Mouse (Mus musculus) Patski (cell line): ENCODE measurements around the gene Ikzf3. TPM values are rescaled to one million over a fixed set of nuclear protein-coding genes. Genes with fewer than 3 reads are reported as not detected.

ENCODE experiments used
- ATAC-seq: fragments of 100-300 bp; one replicate; pipeline ENCODE4 v1.8.0; 2021
- CTCF ChIA-PET: fragments of 350-600 bp; sonication (Branson Sonifier 250); formaldehyde crosslinking; loops from one replicate; lab custom pipeline; 2022; ENCODE audit warnings: inconsistent platforms; lab: Charles Lee
- POLR2A ChIA-PET: fragments of 350-600 bp; sonication (Branson Sonifier 250); formaldehyde crosslinking; loops from one replicate; lab custom pipeline; 2022; ENCODE audit warnings: antibody characterized with exemption, inconsistent platforms; lab: Charles Lee
- DNase-seq: peaks from one replicate; pipeline ENCODE4 v3.0.0-alpha.2; 2011; ENCODE audit warnings: low read depth, low spot score
- H3K27me3 ChIP-seq: fragments of 371-371 bp; one replicate; pipeline ENCODE4 v1.5.1; 2021
- CTCF ChIP-seq: fragments of 100-300 bp; IDR thresholded peaks from one replicate; pipeline ENCODE4 v1.5.1; 2021
- in situ Hi-C: fragments of 300-500 bp; cut with MboI; formaldehyde crosslinking; loops from 3 replicates; pipeline ENCODE4 v1.11.1; 2018; ENCODE audit warnings: low pct_unique_long_range_greater_than_20kb, mixed read lengths
- polyA plus RNA-seq: library from polyadenylated mRNA; unstranded; gene quantifications from one replicate; pipeline ENCODE4 v1.2.3, GENCODE M21; 2021

Ikzf3 gene
- polyA plus RNA-seq, 1 experiment from 2014 or later = not detected

GRCm38 (mm10) chr11:98549363-98549762 lies 3.5 kb upstream of the Ikzf3 start:
- ATAC-seq (no peak), DNase-seq (no peak)
- TF ChIP-seq CTCF = peak; percentile 43
- in situ Hi-C loops = no loop called here
- peaks cover 44% of the 10 kb centered on the region for H3K27me3 ChIP-seq
- POLR2A ChIA-PET = interaction anchor here (0.6 to 0.7 kb wide), 2 partner anchors 37 to 257 kb away, joined by 3 to 4 read pairs; no protein-coding TSS in a partner anchor
- CTCF ChIA-PET = interaction anchor here (1.2 kb wide), 1 partner anchor 57 kb away, joined by 4 read pairs; no protein-coding TSS in a partner anchor

GRCm38 (mm10) chr11:98547308-98547693 lies 1.5 kb upstream of the Ikzf3 start:
- ChIA-PET POLR2A (no interaction called here), CTCF (no interaction called here)
- in situ Hi-C loops = no loop called here
- DNase-seq (no peak), ATAC-seq (no peak)
- H3K27me3 ChIP-seq = peaks cover 61% of the 10 kb centered on the region
- no peak for TF ChIP-seq CTCF

GRCm38 (mm10) chr11:98546529-98547307 lies 887 bp upstream of the Ikzf3 start:
- TF ChIP-seq CTCF = no peak
- in situ Hi-C loops = no loop called here
- ChIA-PET POLR2A (no interaction called here), CTCF (no interaction called here)
- peaks cover 64% of the 10 kb centered on the region for H3K27me3 ChIP-seq
- ATAC-seq (no peak), DNase-seq (no peak)

- peaks cover 64% of the 10 kb centered on the region for H3K27me3 ChIP-seq
- ATAC-seq = no peak
- ChIA-PET POLR2A (interaction anchor here (0.6 to 0.7 kb wide), 2 partner anchors 10 to 87 kb away, joined by 4 read pairs; no protein-coding TSS in a partner anchor), CTCF (no interaction called here)
- in situ Hi-C loops = no loop called here
- no peak for TF ChIP-seq CTCF
- no peak for DNase-seq
Observed at GRCm38 (mm10) chr11:98544890-98545677, 747 bp downstream of the Ikzf3 start.

- DNase-seq (no peak), ATAC-seq (no peak)
- CTCF ChIA-PET = no interaction called here
- TF ChIP-seq CTCF = no peak
- in situ Hi-C loops = no loop called here
- peaks cover 58% of the 10 kb centered on the region for H3K27me3 ChIP-seq
- POLR2A ChIA-PET = no interaction called here
Observed at GRCm38 (mm10) chr11:98543414-98543813, 2.4 kb downstream of the Ikzf3 start.

GRCm38 (mm10) chr11:98542553-98542952 lies 3.3 kb downstream of the Ikzf3 start:
- CTCF ChIA-PET = no interaction called here
- no peak for TF ChIP-seq CTCF
- POLR2A ChIA-PET = no interaction called here
- ATAC-seq (no peak), DNase-seq (no peak)
- in situ Hi-C loops = no loop called here
- H3K27me3 ChIP-seq = peaks cover 57% of the 10 kb centered on the region

GRCm38 (mm10) chr11:98540319-98540718 lies 5.5 kb downstream of the Ikzf3 start:
- peaks cover 50% of the 10 kb centered on the region for H3K27me3 ChIP-seq
- in situ Hi-C loops = no loop called here
- no peak for ATAC-seq
- peak; percentile 55 for TF ChIP-seq CTCF
- ChIA-PET CTCF (no interaction called here), POLR2A (no interaction called here)
- no peak for DNase-seq

- peaks cover 46% of the 10 kb centered on the region for H3K27me3 ChIP-seq
- DNase-seq (no peak), ATAC-seq (no peak)
- ChIA-PET POLR2A (no interaction called here), CTCF (no interaction called here)
- in situ Hi-C loops = no loop called here
- no peak for TF ChIP-seq CTCF
Observed at GRCm38 (mm10) chr11:98537480-98538034, 8.3 kb downstream of the Ikzf3 start.

- ChIA-PET POLR2A (no interaction called here), CTCF (interaction anchor here (1.0 kb wide), 1 partner anchor 17 kb away, joined by 3 read pairs; no protein-coding TSS in a partner anchor)
- ATAC-seq = no peak
- TF ChIP-seq CTCF = no peak
- DNase-seq = no peak
- in situ Hi-C loops = no loop called here
- peaks cover 78% of the 10 kb centered on the region for H3K27me3 ChIP-seq
Observed at GRCm38 (mm10) chr11:98526824-98527461, 18.9 kb downstream of the Ikzf3 start.

- in situ Hi-C loops = no loop called here
- POLR2A ChIA-PET = interaction anchor here (0.7 kb wide), 1 partner anchor 663 kb away, joined by 4 read pairs; no protein-coding TSS in a partner anchor
- CTCF ChIA-PET = interaction anchor here (2.2 kb wide), 1 partner anchor 82 kb away, joined by 4 read pairs; no protein-coding TSS in a partner anchor
- no peak for TF ChIP-seq CTCF
- H3K27me3 ChIP-seq = peaks cover 74% of the 10 kb centered on the region
- DNase-seq (no peak), ATAC-seq (no peak)
Observed at GRCm38 (mm10) chr11:98525140-98525539, 20.7 kb downstream of the Ikzf3 start.
